Mouse (Mus musculus) stomach, embryonic 14.5 days (tissue): Measurements from ENCODE around the gene Dera. TPM values are rescaled to one million over a fixed set of nuclear protein-coding genes. Genes with fewer than 3 reads are reported as not detected.

Source experiments
- ATAC-seq: fragments of 200-750 bp; cut with Nextera tagmentation; 2 replicates; pipeline ENCODE4 v1.8.0; 2017; ENCODE audit warnings: low read depth, moderate TSS enrichment; ENCODE audit not compliant: insufficient number of reproducible peaks, insufficient read depth, low FRiP score
- H3K27ac ChIP-seq: fragments of 300-500 bp; sonication (generic); 2 replicates; pipeline ENCODE4 v1.5.1; 2014; ENCODE audit warnings: mild to moderate bottlenecking, low read length, moderate library complexity, mixed read lengths
- H3K27me3 ChIP-seq: fragments of 300-500 bp; sonication (generic); 2 replicates; pipeline ENCODE4 v1.6.1; 2014; ENCODE audit warnings: low read length, control low read depth, mixed read lengths; ENCODE audit not compliant: control insufficient read depth, insufficient read depth
- H3K36me3 ChIP-seq: fragments of 300-500 bp; sonication (generic); 2 replicates; pipeline ENCODE4 v1.6.1; 2014; ENCODE audit warnings: mild to moderate bottlenecking, control low read depth, low read length, moderate library complexity, mixed read lengths; ENCODE audit not compliant: control insufficient read depth, insufficient read depth
- H3K4me1 ChIP-seq: fragments of 300-500 bp; sonication (generic); 2 replicates; pipeline ENCODE4 v1.6.1; 2014; ENCODE audit warnings: low read length, control low read depth, mixed read lengths; ENCODE audit not compliant: control insufficient read depth, insufficient read depth
- H3K4me2 ChIP-seq: fragments of 300-500 bp; sonication (generic); replicated peaks from 2 replicates; pipeline ENCODE4 v1.6.1; 2014; ENCODE audit warnings: low read depth, low read length, control low read depth
- H3K4me3 ChIP-seq: fragments of 300-500 bp; sonication (generic); 2 replicates; pipeline ENCODE4 v1.5.1; 2014; ENCODE audit warnings: low read depth, low read length, control low read depth
- H3K9ac ChIP-seq: fragments of 300-500 bp; sonication (generic); replicated peaks from 2 replicates; pipeline ENCODE4 v1.6.1; 2014; ENCODE audit warnings: low read depth, mild to moderate bottlenecking, control low read depth, low read length, moderate library complexity, mixed read lengths
- H3K9me3 ChIP-seq: fragments of 300-500 bp; sonication (generic); 2 replicates; pipeline ENCODE4 v1.6.1; 2016; ENCODE audit warnings: low read depth, low read length, control low read depth; ENCODE audit not compliant: control insufficient read depth
- WGBS: fragments of 180-500 bp; shearing (Covaris S2); extraction: QIAGEN DNeasy Blood & Tissue Kit; methylation state at CpG from one replicate; pipeline ENCODE4 v1.1.7; 2014; 5-methylcytosine and 5-hydroxymethylcytosine counted together
- polyA plus RNA-seq: library from polyadenylated mRNA; unstranded; fragments of >200 nt; fragmentation: Nextera tagmentation; extraction: Ambion mirVana; gene quantifications from 2 replicates; pipeline ENCODE4 v1.2.1, GENCODE M21; 2014

Gene Dera
- polyA plus RNA-seq, 1 experiment from 2014 or later, result 50.7 TPM

GRCm38 (mm10) chr6:137766177-137766576 lies 11.8 kb downstream of the Dera start:
- no peaks in the 10 kb centered on the region for H3K36me3 ChIP-seq
- H3K9ac ChIP-seq, result no peak overlapping the region
- no peaks in the 10 kb centered on the region for H3K4me1 ChIP-seq
- H3K4me2 ChIP-seq, result no peak overlapping the region
- no peak overlapping the region for H3K27ac ChIP-seq
- H3K4me3 ChIP-seq, result no peak overlapping the region
- no peaks in the 10 kb centered on the region for H3K27me3 ChIP-seq
- ATAC-seq, result no peak
- no peaks in the 10 kb centered on the region for H3K9me3 ChIP-seq

GRCm38 (mm10) chr6:137771621-137772250 lies 17.4 kb downstream of the Dera start:
- no peaks in the 10 kb centered on the region for H3K36me3 ChIP-seq
- H3K4me1 ChIP-seq, result no peaks in the 10 kb centered on the region
- H3K9ac ChIP-seq, result no peak overlapping the region
- no peak overlapping the region for H3K4me2 ChIP-seq
- no peaks in the 10 kb centered on the region for H3K27me3 ChIP-seq
- ATAC-seq, result no peak
- no peak overlapping the region for H3K4me3 ChIP-seq
- WGBS, result 57% methylated on average over 3 of the region's 3 CpGs
- no peaks in the 10 kb centered on the region for H3K9me3 ChIP-seq
- no peak overlapping the region for H3K27ac ChIP-seq

DNA sequence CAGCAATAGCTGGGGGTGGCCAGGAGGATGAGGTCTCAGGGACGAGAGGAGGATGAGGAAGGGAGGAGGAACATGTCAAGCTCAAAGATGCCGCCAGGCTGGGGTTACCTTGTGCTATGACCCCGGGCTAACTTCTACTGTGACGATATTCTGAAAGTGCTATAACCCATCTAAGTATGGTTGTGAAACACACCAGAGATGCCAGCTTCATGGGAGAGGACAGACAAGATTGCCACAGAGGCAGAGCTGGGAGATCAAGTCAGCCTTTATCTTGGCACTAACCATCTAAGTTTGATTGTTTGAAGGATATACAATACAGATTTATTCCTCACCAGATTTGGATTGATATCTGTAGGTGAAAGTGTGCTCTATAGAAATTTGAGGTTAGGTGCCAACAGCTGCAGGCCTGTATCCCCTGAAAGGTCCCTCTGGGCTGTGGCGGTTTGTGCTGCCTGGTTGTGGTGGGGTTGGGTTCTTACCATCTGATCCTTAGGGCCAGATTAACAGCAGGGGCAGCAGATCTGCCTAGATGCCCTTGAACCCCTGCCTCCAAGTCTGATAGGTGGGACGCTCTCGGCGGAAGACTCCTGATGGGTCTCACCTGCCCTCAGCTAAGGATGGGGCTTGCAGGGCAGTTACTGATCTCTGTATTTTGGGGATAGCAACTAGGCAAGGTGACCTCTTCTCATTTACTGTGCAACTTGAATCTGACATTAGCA lies 18.7 kb downstream of the Dera start:
- H3K36me3 ChIP-seq, result no peaks in the 10 kb centered on the region
- H3K27me3 ChIP-seq, result no peaks in the 10 kb centered on the region
- no peak overlapping the region for H3K4me2 ChIP-seq
- no peak overlapping the region for H3K9ac ChIP-seq
- H3K4me1 ChIP-seq, result no peaks in the 10 kb centered on the region
- WGBS, result 91% methylated on average over 8 of the region's 8 CpGs
- no peak for ATAC-seq
- no peaks in the 10 kb centered on the region for H3K9me3 ChIP-seq
- H3K27ac ChIP-seq, result no peak overlapping the region
- no peak overlapping the region for H3K4me3 ChIP-seq

DNA sequence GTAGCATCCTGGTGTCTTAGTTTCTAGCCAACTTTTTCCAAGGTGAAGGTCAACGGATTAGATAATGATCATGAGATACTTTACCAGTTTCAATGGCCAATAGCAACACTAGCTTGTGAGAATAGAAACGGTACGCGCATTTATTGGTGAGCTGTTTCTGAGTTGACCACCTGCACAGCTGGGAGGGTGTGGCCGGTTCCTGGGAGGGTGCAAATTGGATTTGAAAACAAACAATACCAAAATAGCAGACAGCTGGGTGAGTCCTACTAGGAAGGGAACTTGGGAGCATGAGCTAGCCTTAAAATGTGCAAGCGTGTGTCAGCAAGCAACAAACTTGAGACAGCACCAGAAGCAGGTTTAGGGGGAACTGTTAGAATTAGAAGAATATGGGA lies 19.3 kb downstream of the Dera start:
- H3K9me3 ChIP-seq, result no peaks in the 10 kb centered on the region
- H3K9ac ChIP-seq, result no peak overlapping the region
- no peaks in the 10 kb centered on the region for H3K27me3 ChIP-seq
- H3K4me1 ChIP-seq, result no peaks in the 10 kb centered on the region
- H3K36me3 ChIP-seq, result no peaks in the 10 kb centered on the region
- H3K4me3 ChIP-seq, result no peak overlapping the region
- ATAC-seq, result no peak
- H3K27ac ChIP-seq, result no peak overlapping the region
- 89% methylated on average over 6 of the region's 6 CpGs for WGBS
- no peak overlapping the region for H3K4me2 ChIP-seq

- Histone ChIP-seq H3K27me3 (no peaks in the 10 kb centered on the region), H3K36me3 (no peaks in the 10 kb centered on the region), H3K9ac (no peak overlapping the region), H3K4me3 (no peak overlapping the region), H3K9me3 (no peaks in the 10 kb centered on the region), H3K27ac (no peak overlapping the region), H3K4me1 (no peaks in the 10 kb centered on the region), H3K4me2 (no peak overlapping the region)
- WGBS, result 86% methylated on average over 13 of the region's 13 CpGs
- ATAC-seq, result no peak
Observed at GRCm38 (mm10) chr6:137774166-137774565, 19.8 kb downstream of the Dera start.

- H3K4me2 ChIP-seq, result no peak overlapping the region
- no peak overlapping the region for H3K27ac ChIP-seq
- WGBS, result 85% methylated on average over 8 of the region's 8 CpGs
- no peak overlapping the region for H3K4me3 ChIP-seq
- H3K36me3 ChIP-seq, result no peaks in the 10 kb centered on the region
- H3K27me3 ChIP-seq, result no peaks in the 10 kb centered on the region
- H3K9ac ChIP-seq, result no peak overlapping the region
- ATAC-seq, result no peak
- H3K9me3 ChIP-seq, result no peaks in the 10 kb centered on the region
- H3K4me1 ChIP-seq, result no peaks in the 10 kb centered on the region
Observed at GRCm38 (mm10) chr6:137775159-137775558, 20.8 kb downstream of the Dera start.

GRCm38 (mm10) chr6:137776981-137777380 lies 22.6 kb downstream of the Dera start:
- Histone ChIP-seq H3K36me3 (no peaks in the 10 kb centered on the region), H3K27me3 (no peaks in the 10 kb centered on the region), H3K27ac (no peak overlapping the region), H3K4me2 (no peak overlapping the region), H3K4me3 (no peak overlapping the region), H3K4me1 (no peaks in the 10 kb centered on the region), H3K9ac (no peak overlapping the region), H3K9me3 (no peaks in the 10 kb centered on the region)
- no peak for ATAC-seq
- WGBS, result 70% methylated on average over 8 of the region's 8 CpGs

GRCm38 (mm10) chr6:137783899-137784637 lies 29.7 kb downstream of the Dera start:
- Histone ChIP-seq H3K27me3 (no peaks in the 10 kb centered on the region), H3K4me1 (no peaks in the 10 kb centered on the region), H3K4me2 (no peak overlapping the region), H3K4me3 (no peak overlapping the region), H3K27ac (no peak overlapping the region), H3K36me3 (no peaks in the 10 kb centered on the region), H3K9ac (no peak overlapping the region), H3K9me3 (no peaks in the 10 kb centered on the region)
- no peak for ATAC-seq
- WGBS, result 84% methylated on average over 7 of the region's 7 CpGs
